Comparison of ENCODE assay signal across 8 mouse cellular contexts in genomic region chr4:141010526-141010925, GRCm38 (mm10). TPM values are rescaled to one million over a fixed set of nuclear protein-coding genes. Genes with fewer than 3 reads are reported as not detected.
DNase-seq lines count a peak whose midpoint lies in the region; ATAC-seq and TF ChIP-seq lines count a peak whose summit lies in the region.

No protein-coding gene starts in this region.

- H3K27me3 ChIP-seq in thymus, adult 2 months (ENCODE audit: control insufficient read depth, insufficient read depth, low read length), result peaks cover 3% of the 10 kb centered on the region; the same call in 1 of the 2 replicates
- H3K27me3 ChIP-seq in forebrain, postnatal 0 days (ENCODE audit: insufficient read depth, low read length), result no peaks in the 10 kb centered on the region
- H3K27me3 ChIP-seq in limb, embryonic 12.5 days, result no peaks in the 10 kb centered on the region
- H3K27me3 ChIP-seq in midbrain, embryonic 16.5 days (ENCODE audit: control insufficient read depth, insufficient read depth, low read depth, low read length), result no peaks in the 10 kb centered on the region

- peak overlapping the region; percentile 18 for H3K4me3 ChIP-seq in thymus, adult 2 months (ENCODE audit: control insufficient read depth, insufficient read depth, low read length)
- H3K4me3 ChIP-seq in forebrain, postnatal 0 days (ENCODE audit: low read depth, low read length), result peak overlapping the region; percentile 68
- H3K4me3 ChIP-seq in limb, embryonic 12.5 days (replicated peaks), result peak overlapping the region; percentile 72
- peak overlapping the region; percentile 78 for H3K4me3 ChIP-seq in midbrain, embryonic 16.5 days (ENCODE audit: low read depth, low read length)

- 5% methylated on average over 26 of the region's 26 CpGs for WGBS in thymus, adult 2 months
- WGBS in forebrain, postnatal 0 days, result 0% methylated on average over 26 of the region's 26 CpGs
- under 1% methylated on average over 26 of the region's 26 CpGs for WGBS in limb, embryonic 12.5 days
- WGBS in midbrain, embryonic 16.5 days, result 0% methylated on average over 25 of the region's 26 CpGs

- peaks cover 8% of the 10 kb centered on the region; the same call in 1 of the 2 replicates for H3K4me1 ChIP-seq in thymus, adult 2 months (replicated peaks; ENCODE audit: control insufficient read depth, insufficient read depth, low read length)
- peaks cover 19% of the 10 kb centered on the region for H3K4me1 ChIP-seq in forebrain, postnatal 0 days (ENCODE audit: insufficient read depth)
- peaks cover 23% of the 10 kb centered on the region for H3K4me1 ChIP-seq in limb, embryonic 12.5 days (replicated peaks)
- peaks cover 24% of the 10 kb centered on the region for H3K4me1 ChIP-seq in midbrain, embryonic 16.5 days (ENCODE audit: control insufficient read depth, insufficient read depth, low read length)

- peak overlapping the region; percentile 79 for H3K4me2 ChIP-seq in forebrain, postnatal 0 days (ENCODE audit: low read depth)
- peak overlapping the region; percentile 90 for H3K4me2 ChIP-seq in limb, embryonic 12.5 days
- peak overlapping the region; percentile 95 for H3K4me2 ChIP-seq in midbrain, embryonic 16.5 days (ENCODE audit: low read length)

- TF ChIP-seq POLR2A in thymus, adult 2 months (IDR thresholded peaks at IDR 0.05; ENCODE audit: control insufficient read depth, extremely low read depth, insufficient read depth, low read length, poor library complexity), result no peak

- no peaks in the 10 kb centered on the region for H3K9me3 ChIP-seq in forebrain, postnatal 0 days (ENCODE audit: low read length)
- peaks cover 7% of the 10 kb centered on the region for H3K9me3 ChIP-seq in limb, embryonic 12.5 days
- no peaks in the 10 kb centered on the region for H3K9me3 ChIP-seq in midbrain, embryonic 16.5 days (replicated peaks; ENCODE audit: control insufficient read depth, low read length, poor library complexity, severe bottlenecking)

- H3K27ac ChIP-seq in thymus, adult 2 months (ENCODE audit: control insufficient read depth, insufficient read depth, low read length), result no peak overlapping the region
- H3K27ac ChIP-seq in forebrain, postnatal 0 days (ENCODE audit: low read depth, low read length), result peak overlapping the region; percentile 73
- H3K27ac ChIP-seq in limb, embryonic 12.5 days, result peak overlapping the region; percentile 95
- peak overlapping the region; percentile 80 for H3K27ac ChIP-seq in midbrain, embryonic 16.5 days (ENCODE audit: low read length)

- ATAC-seq in forebrain, postnatal 0 days, result peak; percentile 90
- ATAC-seq in limb, embryonic 12.5 days (ENCODE audit: insufficient number of reproducible peaks, insufficient read depth, low FRiP score, low TSS enrichment, low read depth), result peak; percentile 70
- peak; percentile 84 for ATAC-seq in midbrain, embryonic 16.5 days
- no peak for ATAC-seq in inflammation-experienced regulatory T-cells, adult 6 months

- no peak for TF ChIP-seq CTCF in thymus, adult 2 months (IDR thresholded peaks at IDR 0.05; ENCODE audit: borderline replicate concordance, control insufficient read depth, extremely low read depth, insufficient read depth, low read length, poor library complexity)
- peak; percentile 1; the same call in 1 of the 2 replicates for TF ChIP-seq CTCF in forebrain, postnatal 0 days (IDR thresholded peaks at IDR 0.05; ENCODE audit: low read depth)

- no peak for DNase-seq in thymus, adult 2 months
- no peak for DNase-seq in thymus, postnatal 36 days
- peak; percentile 80 for DNase-seq in forebrain, postnatal 0 days
- no peak for DNase-seq in spleen, postnatal 14 days (ENCODE audit: low spot score in 2 of 2)
- no peak for DNase-seq in right cerebral cortex, postnatal 36 days (ENCODE audit: low spot score in 2 of 2)

- H3K9ac ChIP-seq in forebrain, postnatal 0 days, result peak overlapping the region; percentile 77
- H3K9ac ChIP-seq in limb, embryonic 12.5 days (replicated peaks), result peak overlapping the region; percentile 90
- H3K9ac ChIP-seq in midbrain, embryonic 16.5 days (ENCODE audit: low read depth, low read length), result peak overlapping the region; percentile 88

- H3K36me3 ChIP-seq in thymus, adult 2 months (ENCODE audit: control insufficient read depth, insufficient read depth, low read length), result no peaks in the 10 kb centered on the region
- H3K36me3 ChIP-seq in forebrain, postnatal 0 days (ENCODE audit: insufficient read depth), result peaks cover 58% of the 10 kb centered on the region
- peaks cover 64% of the 10 kb centered on the region for H3K36me3 ChIP-seq in limb, embryonic 12.5 days
- peaks cover 29% of the 10 kb centered on the region for H3K36me3 ChIP-seq in midbrain, embryonic 16.5 days (ENCODE audit: control insufficient read depth, insufficient read depth, low read length)

RNA-seq across cellular contexts. Expression of gene Mfap2, which starts 0.3 kb away (rescaled TPM):
- polyA plus RNA-seq in thymus, adult 2 months (2012; rRNA removed), result 6.1 and 7.0 TPM in 2 replicates
- 22.2 and 25.1 TPM in 2 replicates for total RNA-seq in forebrain, postnatal 0 days (2014; rRNA removed)
- 124 and 148 TPM in 2 replicates for polyA plus RNA-seq in forebrain, postnatal 0 days (2015; fragmentation: Nextera tagmentation; extraction: Ambion mirVana)
- polyA plus RNA-seq in limb, embryonic 12.5 days (2016; fragmentation: Nextera tagmentation; extraction: Ambion mirVana), result 512 and 562 TPM in 2 replicates
- 121 and 141 TPM in 2 replicates for polyA plus RNA-seq in midbrain, embryonic 16.5 days (2015; fragmentation: Nextera tagmentation; extraction: Ambion mirVana)
- polyA plus RNA-seq in inflammation-experienced regulatory T-cells, adult 6 months (2017; shearing (Covaris generic)), result not detected

RNA-seq across cellular contexts. Expression of gene Atp13a2, which starts 23.9 kb away (rescaled TPM):
- 300 and 301 TPM in 2 replicates for polyA plus RNA-seq in thymus, adult 2 months (2012; rRNA removed)
- 205 and 251 TPM in 2 replicates for total RNA-seq in forebrain, postnatal 0 days (2014; rRNA removed)
- 119 and 141 TPM in 2 replicates for polyA plus RNA-seq in forebrain, postnatal 0 days (2015; fragmentation: Nextera tagmentation; extraction: Ambion mirVana)
- polyA plus RNA-seq in limb, embryonic 12.5 days (2016; fragmentation: Nextera tagmentation; extraction: Ambion mirVana), result 44.1 and 46.0 TPM in 2 replicates
- 174 and 190 TPM in 2 replicates for polyA plus RNA-seq in midbrain, embryonic 16.5 days (2015; fragmentation: Nextera tagmentation; extraction: Ambion mirVana)
- polyA plus RNA-seq in inflammation-experienced regulatory T-cells, adult 6 months (2017; shearing (Covaris generic)), result 1 to 10 TPM; 3.1 to 5.9 (median 5.6) TPM

RNA-seq across cellular contexts. Expression of gene Sdhb, which starts 49.5 kb away (rescaled TPM):
- polyA plus RNA-seq in thymus, adult 2 months (2012; rRNA removed), result 194 and 239 TPM in 2 replicates
- total RNA-seq in forebrain, postnatal 0 days (2014; rRNA removed), result 254 and 308 TPM in 2 replicates
- polyA plus RNA-seq in forebrain, postnatal 0 days (2015; fragmentation: Nextera tagmentation; extraction: Ambion mirVana), result 564 and 623 TPM in 2 replicates
- polyA plus RNA-seq in limb, embryonic 12.5 days (2016; fragmentation: Nextera tagmentation; extraction: Ambion mirVana), result 381 and 392 TPM in 2 replicates
- polyA plus RNA-seq in midbrain, embryonic 16.5 days (2015; fragmentation: Nextera tagmentation; extraction: Ambion mirVana), result 446 and 455 TPM in 2 replicates
- polyA plus RNA-seq in inflammation-experienced regulatory T-cells, adult 6 months (2017; shearing (Covaris generic)), result 100 to 1,000 TPM; 275 to 381 (median 276) TPM

RNA-seq across cellular contexts. Expression of gene Crocc, which starts 49.8 kb away (rescaled TPM):
- polyA plus RNA-seq in thymus, adult 2 months (2012; rRNA removed), result 12.9 and 17.6 TPM in 2 replicates
- 29.9 and 43.0 TPM in 2 replicates for total RNA-seq in forebrain, postnatal 0 days (2014; rRNA removed)
- 3.5 and 3.8 TPM in 2 replicates for polyA plus RNA-seq in forebrain, postnatal 0 days (2015; fragmentation: Nextera tagmentation; extraction: Ambion mirVana)
- 11.1 and 13.2 TPM in 2 replicates for polyA plus RNA-seq in limb, embryonic 12.5 days (2016; fragmentation: Nextera tagmentation; extraction: Ambion mirVana)
- polyA plus RNA-seq in midbrain, embryonic 16.5 days (2015; fragmentation: Nextera tagmentation; extraction: Ambion mirVana), result 5.3 and 6.3 TPM in 2 replicates
- polyA plus RNA-seq in inflammation-experienced regulatory T-cells, adult 6 months (2017; shearing (Covaris generic)), result 1 to 10 TPM in 1 of 3 experiments, under 1 TPM in 2; 0.67 to 1.2 (median 0.67) TPM

Comparison
In these comparisons a context has a peak if more than half of its experiments do, and no peak if none do; other contexts are left out.
1. H3K4me3 ChIP-seq: peak in every context shown above with its lines; median percentile 78 in midbrain, embryonic 16.5 days; 72 in limb, embryonic 12.5 days; 68 in forebrain, postnatal 0 days; 18 in thymus, adult 2 months.
2. RNA of gene Mfap2, which starts 0.3 kb away (polyA plus RNA-seq): 512 to 562 TPM in limb, embryonic 12.5 days, 124 to 148 TPM in forebrain, postnatal 0 days and 121 to 141 TPM in midbrain, embryonic 16.5 days; 6.1 to 7.0 TPM in thymus, adult 2 months and not detected in inflammation-experienced regulatory T-cells, adult 6 months; every median in the first group is over 10 times any median in the second.
3. Peak in every context shown above with its lines, with median percentiles within 50 percentile points of each other: H3K4me2 ChIP-seq and H3K9ac ChIP-seq.